Mouse (Mus musculus): ENCODE results near the gene Tbl1x.

Gene Tbl1x

GRCm38 (mm10) chrX:77608947-77609703 lies 98.3 kb downstream of the Tbl1x start:
- DNase-seq (ENCODE audit: low read depth, low spot score) = no peak

DNA sequence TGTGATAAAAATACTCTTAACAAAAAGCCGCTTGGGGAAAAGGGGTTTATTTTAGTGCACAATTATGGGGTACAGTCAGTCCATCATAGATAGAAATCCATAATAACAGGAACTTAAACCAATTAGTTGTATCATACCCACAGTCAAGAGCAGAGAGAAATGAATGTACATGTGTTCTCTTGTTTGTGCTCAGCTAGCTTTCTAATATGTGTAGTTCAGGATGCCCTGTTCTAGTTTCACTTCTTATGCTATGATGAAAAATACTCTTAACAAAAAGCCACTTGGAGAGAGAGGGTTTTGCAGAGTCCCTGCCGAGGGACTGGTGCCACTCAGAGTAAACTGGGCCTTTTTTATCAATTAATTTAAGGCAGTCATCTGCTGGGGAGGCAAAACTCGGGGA lies 101.1 kb downstream of the Tbl1x start:
- DNase-seq (ENCODE audit: low read depth, low spot score) = no peak

DNA sequence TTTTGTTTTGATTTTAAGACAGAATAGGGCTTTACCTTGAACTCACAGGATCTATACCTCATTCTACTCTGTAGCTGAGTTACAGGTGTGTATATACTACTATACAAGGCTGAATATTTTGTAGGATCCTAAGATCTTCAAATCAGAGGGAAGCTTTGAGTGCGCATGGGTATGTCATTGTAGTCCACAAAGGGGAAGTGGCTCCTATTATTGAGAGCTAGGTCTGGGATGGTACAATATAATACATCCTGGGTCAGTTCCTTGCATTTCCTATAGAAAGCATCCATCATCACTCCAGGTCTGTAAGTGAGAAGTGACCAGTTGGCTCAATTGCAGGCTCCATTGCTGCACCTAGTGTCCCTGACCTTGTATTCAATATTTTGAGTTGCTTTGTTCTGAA lies 102.2 kb downstream of the Tbl1x start:
- no peak for DNase-seq (ENCODE audit: low read depth, low spot score)

DNA sequence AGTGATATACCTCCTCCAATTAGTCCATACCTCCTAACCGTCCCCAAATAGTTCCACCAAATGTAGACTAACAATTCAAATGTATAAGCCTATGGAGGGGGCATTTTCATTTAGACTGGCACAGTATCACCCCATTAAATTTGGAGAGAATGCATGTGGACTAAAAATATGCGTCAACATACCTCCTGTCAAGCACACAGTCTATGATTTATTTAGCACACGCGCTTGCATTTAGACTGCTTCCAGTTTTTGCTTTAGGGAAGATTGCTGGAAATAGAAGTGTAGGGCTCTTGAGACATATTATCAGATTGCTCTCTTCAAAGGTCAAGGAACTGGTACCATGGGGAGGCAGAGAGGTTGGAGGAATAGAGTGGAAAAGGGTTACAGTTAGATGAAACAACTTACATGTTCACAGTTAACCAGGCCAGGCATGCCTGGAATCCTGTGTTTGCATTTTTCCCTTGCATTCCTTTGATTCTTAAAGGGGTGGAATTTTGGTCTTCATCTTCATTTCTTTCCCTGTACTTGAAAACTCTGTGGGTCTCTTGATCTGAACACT lies 105.0 kb downstream of the Tbl1x start:
- DNase-seq (ENCODE audit: low read depth, low spot score) = no peak

DNA sequence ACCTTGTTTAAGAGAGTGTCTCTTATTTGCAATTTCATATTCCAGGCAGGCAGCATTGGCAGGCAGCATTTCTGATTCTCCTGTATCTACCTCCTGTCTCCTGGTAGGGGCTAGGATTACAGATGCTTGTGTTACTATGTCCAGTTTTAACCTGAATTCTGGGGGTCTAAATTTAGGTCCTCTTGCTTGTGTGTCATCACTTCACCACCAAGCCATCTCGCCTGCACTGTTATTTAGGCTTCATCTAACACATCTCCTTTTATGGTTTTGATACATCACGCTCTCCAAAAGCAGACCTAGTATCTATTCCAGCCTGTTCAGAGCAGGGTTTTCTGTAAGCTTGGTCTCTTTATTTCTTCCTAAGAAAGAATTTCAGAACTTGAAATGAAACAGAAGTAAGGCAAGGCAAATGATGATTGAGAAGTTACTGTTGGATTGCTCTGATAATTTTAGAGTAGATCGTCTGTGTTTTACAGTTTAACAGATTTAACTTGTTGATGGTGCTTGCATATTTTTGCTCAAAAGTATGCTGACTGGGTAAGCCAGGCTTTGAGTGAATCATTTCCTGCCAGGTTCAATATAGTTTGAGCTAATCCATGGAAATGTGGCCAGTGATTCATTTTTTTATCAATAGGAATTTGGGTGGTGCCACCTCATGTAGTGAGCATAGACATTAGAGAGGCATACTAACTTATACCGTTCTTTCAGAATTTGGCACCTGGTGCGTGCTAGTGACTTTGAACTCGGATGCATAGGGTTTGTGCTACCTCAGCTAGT lies 106.7 kb downstream of the Tbl1x start:
- DNase-seq (ENCODE audit: low read depth, low spot score) = no peak

- no peak for DNase-seq (ENCODE audit: low read depth, low spot score)
Measured at GRCm38 (mm10) chrX:77630439-77630838, 119.6 kb downstream of the Tbl1x start.

DNA sequence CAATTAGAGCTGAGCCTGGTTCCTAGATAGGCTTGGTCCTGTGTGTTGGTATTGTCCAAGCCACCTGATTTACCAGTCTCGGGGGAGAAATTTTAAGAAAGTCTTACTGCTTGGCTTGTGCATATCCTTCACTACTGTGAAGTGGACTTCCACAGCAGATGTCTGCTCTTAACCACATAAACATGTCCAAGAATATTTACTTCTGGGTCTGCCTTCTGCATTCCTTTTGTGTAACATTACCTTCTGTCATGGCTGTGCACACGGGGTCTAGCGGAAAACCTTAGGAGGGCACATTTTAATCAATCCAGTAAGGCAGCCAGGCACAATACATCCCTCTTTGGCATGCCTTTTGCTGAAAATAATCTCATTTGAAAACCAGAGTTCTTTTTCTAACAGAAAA lies 125.7 kb downstream of the Tbl1x start:
- no peak for DNase-seq (ENCODE audit: low read depth, low spot score)

GRCm38 (mm10) chrX:77638076-77638475 lies 127.3 kb downstream of the Tbl1x start:
- peak; percentile 30 for DNase-seq (ENCODE audit: low read depth, low spot score)

DNA sequence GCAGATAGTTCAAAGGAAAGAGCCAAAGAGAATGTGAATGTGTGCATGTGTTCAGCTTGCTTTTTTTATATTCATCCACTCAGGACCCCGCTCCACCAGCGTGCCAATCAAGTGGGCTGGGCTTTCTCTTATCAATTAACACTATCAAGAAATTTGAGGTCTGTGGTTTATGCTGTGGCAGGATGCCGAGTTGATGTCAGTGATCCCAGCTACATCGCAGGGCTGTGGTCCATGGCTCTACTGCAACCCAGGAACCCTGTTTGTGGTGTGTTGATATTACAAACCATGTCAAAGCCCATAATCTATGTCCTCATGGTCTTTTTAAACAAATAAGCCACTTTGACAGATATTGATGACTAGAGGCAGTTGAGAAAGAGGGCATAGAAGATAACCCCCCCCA lies 129.5 kb downstream of the Tbl1x start:
- DNase-seq (ENCODE audit: low read depth, low spot score) = no peak

DNA sequence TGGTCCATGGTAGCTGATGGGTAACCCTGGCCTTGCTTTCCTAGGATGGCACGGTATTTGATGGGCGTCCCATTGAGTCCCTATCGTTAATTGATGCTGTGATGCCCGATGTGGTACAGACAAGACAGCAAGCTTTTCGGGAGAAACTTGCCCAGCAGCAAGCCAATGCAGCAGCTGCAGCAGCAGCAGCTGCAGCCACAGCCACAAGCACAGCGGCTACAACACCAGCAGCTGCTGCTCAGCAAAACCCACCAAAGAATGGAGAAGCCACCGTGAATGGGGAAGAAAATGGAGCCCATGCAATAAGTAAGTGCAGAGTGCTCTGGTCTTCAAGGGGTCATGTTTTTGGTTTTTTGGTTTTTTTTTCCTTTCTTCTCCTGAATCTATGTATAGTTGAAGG lies 135.4 kb downstream of the Tbl1x start:
- no peak for DNase-seq (ENCODE audit: low read depth, low spot score)

DNA sequence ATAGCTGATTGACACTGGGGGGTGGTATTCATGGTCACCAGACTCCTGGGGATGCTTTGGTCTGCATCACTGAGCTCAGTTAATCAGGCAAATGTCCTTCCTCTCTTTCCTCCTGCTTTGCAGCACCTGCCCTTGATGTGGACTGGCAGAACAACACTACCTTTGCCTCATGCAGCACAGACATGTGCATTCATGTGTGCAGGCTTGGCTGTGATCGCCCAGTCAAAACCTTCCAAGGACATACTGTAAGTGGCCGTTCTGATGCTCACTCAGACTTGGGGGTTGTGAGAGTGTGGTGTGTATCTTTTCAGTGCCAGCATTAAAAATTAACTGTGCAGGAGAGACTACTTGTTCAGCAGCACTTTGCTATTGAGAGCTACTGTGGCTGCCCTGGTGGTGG lies 139.4 kb downstream of the Tbl1x start:
- DNase-seq (ENCODE audit: low read depth, low spot score) = no peak

- DNase-seq (ENCODE audit: low read depth, low spot score) = no peak
Measured at GRCm38 (mm10) chrX:77662030-77662429, 151.2 kb downstream of the Tbl1x start.

DNA sequence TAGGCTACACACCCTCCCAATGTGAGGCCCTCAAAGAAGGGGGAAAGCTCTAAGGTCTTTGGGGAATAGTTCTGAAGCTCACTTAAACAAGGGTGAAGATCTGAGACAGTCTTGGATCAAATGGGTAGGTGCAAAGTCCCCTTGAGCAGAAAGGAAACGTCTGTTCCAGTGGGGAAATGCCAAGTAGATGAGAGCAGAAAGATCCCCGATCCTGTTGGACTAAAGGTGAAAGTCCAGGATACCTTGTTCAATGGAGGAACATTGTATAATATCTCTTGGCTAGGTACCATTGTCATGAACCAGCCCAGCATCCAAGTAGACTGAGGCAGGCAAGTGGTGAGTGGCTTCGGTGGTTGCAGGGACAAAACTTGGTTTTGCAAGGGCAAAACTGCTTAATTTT lies 152.5 kb downstream of the Tbl1x start:
- no peak for DNase-seq (ENCODE audit: low read depth, low spot score)

DNA sequence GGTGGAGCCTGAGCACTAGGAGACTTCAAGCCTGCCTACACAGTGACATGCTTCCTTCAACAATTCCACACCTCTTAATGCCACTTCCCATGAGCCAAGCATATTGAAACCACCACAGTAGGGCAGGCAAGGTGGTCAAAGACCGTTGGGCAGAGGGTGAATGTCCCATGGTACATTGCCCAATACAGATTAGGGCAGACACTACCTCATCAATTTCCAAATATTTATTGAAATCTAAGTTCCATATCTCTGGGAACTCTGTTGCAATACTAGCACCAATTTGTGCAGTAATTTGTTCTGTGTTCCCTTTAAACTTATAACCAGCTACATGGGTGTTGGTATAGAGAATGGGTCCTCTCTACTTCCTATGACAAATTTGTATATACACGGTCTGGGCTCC lies 154.2 kb downstream of the Tbl1x start:
- no peak for DNase-seq (ENCODE audit: low read depth, low spot score)

- no peak for DNase-seq (ENCODE audit: low read depth, low spot score)
Measured at GRCm38 (mm10) chrX:77666911-77667310, 156.1 kb downstream of the Tbl1x start.

DNA sequence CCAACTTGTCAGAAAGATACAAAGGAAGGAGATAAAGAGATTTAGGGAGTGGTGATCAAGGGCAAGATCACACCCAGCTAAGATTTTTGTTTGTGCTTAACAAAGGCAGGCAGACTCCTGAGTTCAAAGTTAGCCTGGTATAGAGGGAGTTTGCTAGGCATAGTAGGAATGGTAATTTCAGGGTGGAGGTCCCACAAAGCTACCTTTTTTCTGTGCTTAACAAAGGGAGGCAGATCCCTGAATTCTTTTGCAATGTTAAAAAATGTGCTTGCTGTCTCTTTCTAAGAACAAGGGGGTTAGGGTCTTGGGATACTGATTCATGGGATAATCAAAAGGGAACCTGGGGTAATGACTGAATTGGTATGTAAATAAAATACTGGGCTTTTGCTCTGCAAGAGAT lies 156.6 kb downstream of the Tbl1x start:
- no peak for DNase-seq (ENCODE audit: low read depth, low spot score)

GRCm38 (mm10) chrX:77669779-77670550 lies 159.2 kb downstream of the Tbl1x start:
- DNase-seq (ENCODE audit: low read depth, low spot score) = no peak
